Mouse (Mus musculus) neural tube, embryonic 13.5 days (tissue): Measurements from ENCODE around the gene Mrpl40. TPM values are rescaled to one million over a fixed set of nuclear protein-coding genes. Genes with fewer than 3 reads are reported as not detected.
"Not testable (repeated sequence)": the region's sequence is repeated elsewhere in the genome, so short reads cannot be mapped to it uniquely, and the experiment has no call there.

Source experiments
- ATAC-seq: fragments of 200-750 bp; cut with Nextera tagmentation; 2 replicates; pipeline ENCODE4 v1.8.0; 2017; ENCODE audit warnings: low read depth, mild to moderate bottlenecking, moderate TSS enrichment, moderate library complexity
- H3K27ac ChIP-seq: fragments of 300-500 bp; sonication (generic); replicated peaks from 2 replicates; pipeline ENCODE4 v1.5.1; 2015; ENCODE audit warnings: moderate library complexity, mild to moderate bottlenecking, inconsistent platforms
- H3K27me3 ChIP-seq: fragments of 300-500 bp; sonication (generic); 2 replicates; pipeline ENCODE4 v1.6.1; 2015; ENCODE audit warnings: mild to moderate bottlenecking, inconsistent platforms
- H3K36me3 ChIP-seq: fragments of 300-500 bp; sonication (generic); 2 replicates; pipeline ENCODE4 v1.6.1; 2015; ENCODE audit warnings: mild to moderate bottlenecking, inconsistent platforms
- H3K4me1 ChIP-seq: fragments of 300-500 bp; sonication (generic); replicated peaks from 2 replicates; pipeline ENCODE4 v1.6.1; 2015; ENCODE audit warnings: inconsistent platforms
- H3K4me2 ChIP-seq: fragments of 300-500 bp; sonication (generic); 2 replicates; pipeline ENCODE4 v1.6.1; 2015; ENCODE audit warnings: inconsistent platforms, mild to moderate bottlenecking, moderate library complexity
- H3K4me3 ChIP-seq: fragments of 300-500 bp; sonication (generic); 2 replicates; pipeline ENCODE4 v1.5.1; 2015; ENCODE audit warnings: mild to moderate bottlenecking, inconsistent platforms
- H3K9ac ChIP-seq: fragments of 300-500 bp; sonication (generic); 2 replicates; pipeline ENCODE4 v1.6.1; 2015; ENCODE audit warnings: moderate library complexity, mild to moderate bottlenecking, inconsistent platforms
- H3K9me3 ChIP-seq: fragments of 300-500 bp; sonication (generic); 2 replicates; pipeline ENCODE4 v1.6.1; 2016; ENCODE audit warnings: inconsistent platforms
- WGBS: fragments of 180-500 bp; shearing (Covaris S2); methylation state at CpG from one replicate; pipeline ENCODE4 v1.1.7; 2015; 5-methylcytosine and 5-hydroxymethylcytosine counted together
- polyA plus RNA-seq: library from polyadenylated mRNA; unstranded; fragments of >200 nt; fragmentation: Nextera tagmentation; extraction: Ambion mirVana; gene quantifications from 2 replicates; pipeline ENCODE4 v1.2.1, GENCODE M21; 2015

Mrpl40 gene
- polyA plus RNA-seq = 79.5 and 80.2 TPM in 2 replicates

GRCm38 (mm10) chr16:18876442-18877308, at the start of gene Mrpl40, which contains the start of gene Hira:
TSS of gene Mrpl40 (minus strand) at chr16:18876862.
TSS of gene Hira (plus strand) at chr16:18877037.
- Histone ChIP-seq H3K9me3 (no peaks in the 10 kb centered on the region), H3K4me2 (peak within 1 kb of the TSS; percentile 87), H3K36me3 (peaks cover 39% of the 10 kb centered on the region), H3K27me3 (no peaks in the 10 kb centered on the region), H3K27ac (peak within 1 kb of the TSS; percentile 93), H3K9ac (peak within 1 kb of the TSS; percentile 92), H3K4me3 (peak within 1 kb of the TSS; percentile 94), H3K4me1 (peaks cover 44% of the 10 kb centered on the region)
- under 1% methylated on average over 86 of the region's 93 CpGs for WGBS
- peak; percentile 94 for ATAC-seq

- no peak overlapping the region for H3K4me2 ChIP-seq
- H3K27me3 ChIP-seq = no peaks in the 10 kb centered on the region
- no peaks in the 10 kb centered on the region for H3K9me3 ChIP-seq
- peaks cover 95% of the 10 kb centered on the region for H3K36me3 ChIP-seq
- H3K4me3 ChIP-seq = no peak overlapping the region
- H3K4me1 ChIP-seq = no peaks in the 10 kb centered on the region
- no peak overlapping the region for H3K27ac ChIP-seq
- ATAC-seq = no peak
- no peak overlapping the region for H3K9ac ChIP-seq
- 95% methylated on average over 2 of the region's 2 CpGs for WGBS
Measured at GRCm38 (mm10) chr16:18921771-18922170, 45.1 kb upstream of the Mrpl40 start.

GRCm38 (mm10) chr16:18916064-18916463, 39.4 kb upstream of the Mrpl40 start:
- WGBS = 95% methylated on average over 4 of the region's 4 CpGs
- Histone ChIP-seq H3K27ac (no peak overlapping the region), H3K9ac (no peak overlapping the region), H3K36me3 (peaks cover 79% of the 10 kb centered on the region), H3K27me3 (no peaks in the 10 kb centered on the region), H3K4me2 (no peak overlapping the region), H3K4me1 (no peaks in the 10 kb centered on the region), H3K4me3 (no peak overlapping the region), H3K9me3 (no peaks in the 10 kb centered on the region)
- no peak for ATAC-seq

GRCm38 (mm10) chr16:18905648-18906047, 29.0 kb upstream of the Mrpl40 start:
- Histone ChIP-seq H3K4me1 (no peaks in the 10 kb centered on the region), H3K27ac (no peak overlapping the region), H3K4me3 (no peak overlapping the region), H3K36me3 (peaks cover 74% of the 10 kb centered on the region), H3K9me3 (no peaks in the 10 kb centered on the region), H3K9ac (no peak overlapping the region), H3K4me2 (no peak overlapping the region), H3K27me3 (no peaks in the 10 kb centered on the region)
- ATAC-seq = no peak
- 100% methylated on average over 1 of the region's 1 CpGs for WGBS

- H3K4me2 ChIP-seq = no peak overlapping the region
- no peaks in the 10 kb centered on the region for H3K27me3 ChIP-seq
- H3K9ac ChIP-seq = no peak overlapping the region
- WGBS = 79% methylated on average over 10 of the region's 10 CpGs
- no peaks in the 10 kb centered on the region for H3K4me1 ChIP-seq
- no peak overlapping the region for H3K4me3 ChIP-seq
- H3K27ac ChIP-seq = no peak overlapping the region
- no peak for ATAC-seq
- H3K36me3 ChIP-seq = peaks cover 49% of the 10 kb centered on the region
- no peaks in the 10 kb centered on the region for H3K9me3 ChIP-seq
Measured at GRCm38 (mm10) chr16:18896429-18896828, 19.8 kb upstream of the Mrpl40 start.

GRCm38 (mm10) chr16:18895249-18895648, 18.6 kb upstream of the Mrpl40 start:
- no peak overlapping the region for H3K9ac ChIP-seq
- WGBS = 90% methylated on average over 3 of the region's 3 CpGs
- H3K36me3 ChIP-seq = peaks cover 39% of the 10 kb centered on the region
- no peaks in the 10 kb centered on the region for H3K27me3 ChIP-seq
- no peak for ATAC-seq
- H3K4me3 ChIP-seq = no peak overlapping the region
- no peaks in the 10 kb centered on the region for H3K4me1 ChIP-seq
- H3K9me3 ChIP-seq = no peaks in the 10 kb centered on the region
- H3K4me2 ChIP-seq = no peak overlapping the region
- no peak overlapping the region for H3K27ac ChIP-seq

- Histone ChIP-seq H3K4me1 (no peaks in the 10 kb centered on the region), H3K27me3 (no peaks in the 10 kb centered on the region), H3K4me2 (no peak overlapping the region), H3K9me3 (no peaks in the 10 kb centered on the region), H3K36me3 (peaks cover 26% of the 10 kb centered on the region), H3K27ac (no peak overlapping the region), H3K9ac (no peak overlapping the region), H3K4me3 (no peak overlapping the region)
- WGBS = 84% methylated on average over 4 of the region's 4 CpGs
- no peak for ATAC-seq
Measured at GRCm38 (mm10) chr16:18893840-18894372, 17.2 kb upstream of the Mrpl40 start.

GRCm38 (mm10) chr16:18884044-18884443, 7.4 kb upstream of the Mrpl40 start:
- H3K36me3 ChIP-seq = peaks cover 23% of the 10 kb centered on the region
- no peaks in the 10 kb centered on the region for H3K9me3 ChIP-seq
- H3K4me2 ChIP-seq = no peak overlapping the region
- H3K9ac ChIP-seq = no peak overlapping the region
- ATAC-seq = no peak
- no peak overlapping the region for H3K4me3 ChIP-seq
- no peaks in the 10 kb centered on the region for H3K27me3 ChIP-seq
- peaks cover 22% of the 10 kb centered on the region for H3K4me1 ChIP-seq
- no peak overlapping the region for H3K27ac ChIP-seq

- peak overlapping the region; percentile 93 for H3K27ac ChIP-seq
- peaks cover 35% of the 10 kb centered on the region for H3K36me3 ChIP-seq
- H3K27me3 ChIP-seq = no peaks in the 10 kb centered on the region
- 32% methylated on average over 20 of the region's 20 CpGs for WGBS
- H3K4me3 ChIP-seq = peak overlapping the region; percentile 94
- no peak; the same call in 1 of the 2 replicates for ATAC-seq
- H3K9me3 ChIP-seq = no peaks in the 10 kb centered on the region
- peak overlapping the region; percentile 87 for H3K4me2 ChIP-seq
- peak overlapping the region; percentile 92 for H3K9ac ChIP-seq
- peaks cover 44% of the 10 kb centered on the region for H3K4me1 ChIP-seq
Measured at GRCm38 (mm10) chr16:18878091-18878720, 1.5 kb upstream of the Mrpl40 start.

GRCm38 (mm10) chr16:18877386-18878090, 876 bp upstream of the Mrpl40 start:
- Histone ChIP-seq H3K36me3 (peaks cover 39% of the 10 kb centered on the region), H3K4me1 (peaks cover 44% of the 10 kb centered on the region), H3K4me3 (peak overlapping the region; percentile 94), H3K27me3 (no peaks in the 10 kb centered on the region), H3K27ac (peak overlapping the region; percentile 93), H3K9me3 (no peaks in the 10 kb centered on the region), H3K4me2 (peak overlapping the region; percentile 87), H3K9ac (peak overlapping the region; percentile 92)
- peak; percentile 41 for ATAC-seq
- WGBS = under 1% methylated on average over 43 of the region's 43 CpGs

- Histone ChIP-seq H3K27me3 (no peaks in the 10 kb centered on the region), H3K36me3 (peaks cover 43% of the 10 kb centered on the region), H3K9ac (peak overlapping the region; percentile 92), H3K4me1 (peaks cover 42% of the 10 kb centered on the region), H3K4me2 (peak overlapping the region; percentile 87), H3K4me3 (peak overlapping the region; percentile 94), H3K9me3 (no peaks in the 10 kb centered on the region), H3K27ac (peak overlapping the region; percentile 93)
- ATAC-seq = no peak; the same call in 1 of the 2 replicates
- 2% methylated on average over 17 of the region's 17 CpGs for WGBS
Measured at GRCm38 (mm10) chr16:18876091-18876441, 596 bp downstream of the Mrpl40 start.

GRCm38 (mm10) chr16:18870495-18870894, 6.2 kb downstream of the Mrpl40 start:
- H3K9ac ChIP-seq, H3K4me2 ChIP-seq, H3K4me3 ChIP-seq, ATAC-seq, H3K27me3 ChIP-seq, H3K27ac ChIP-seq, H3K4me1 ChIP-seq: not testable (repeated sequence)
- 91% methylated on average over 1 of the region's 1 CpGs for WGBS
- H3K9me3 ChIP-seq = peaks cover 10% of the 10 kb centered on the region
- peaks cover 53% of the 10 kb centered on the region for H3K36me3 ChIP-seq
